Mouse (Mus musculus): ENCODE results near the gene Prickle3. TPM values are rescaled to one million over a fixed set of nuclear protein-coding genes. Genes with fewer than 3 reads are reported as not detected.
"Not testable (repeated sequence)": the region's sequence is repeated elsewhere in the genome, so short reads cannot be mapped to it uniquely, and the experiment has no call there.

Prickle3 gene
- total RNA-seq, 2 experiments from 2014 or later = 1.3 to 1.8 TPM

GRCm38 (mm10) chrX:7665739-7666502, 8.9 kb downstream of the Prickle3 start:
- intact Hi-C loops (cut with DNase I) = no loop called here
- DNase-seq (ENCODE audit: low spot score in 2 of 2) = no peak

- peak; percentile 11 to 23 for DNase-seq (ENCODE audit: low spot score in 2 of 2)
- intact Hi-C loops (cut with DNase I) = no loop called here
Observed at GRCm38 (mm10) chrX:7670390-7670881, 13.4 kb downstream of the Prickle3 start.

GRCm38 (mm10) chrX:7670921-7671623, 14.0 kb downstream of the Prickle3 start, which contains the start of gene Plp2:
Gene Plp2 (minus strand): TSS chrX:7671390.
- peak in 1 of 2 experiments; percentile 17 for DNase-seq (ENCODE audit: low spot score in 2 of 2)
- intact Hi-C loops (cut with DNase I) = no loop called here

- DNase-seq (ENCODE audit: low spot score in 2 of 2) = no peak
- intact Hi-C loops (cut with DNase I) = no loop called here
Observed at GRCm38 (mm10) chrX:7672739-7673138, 15.7 kb downstream of the Prickle3 start.

- intact Hi-C loops (cut with DNase I) = no loop called here
Observed at GRCm38 (mm10) chrX:7673578-7674281, 16.7 kb downstream of the Prickle3 start.

GRCm38 (mm10) chrX:7674284-7675000, 17.4 kb downstream of the Prickle3 start:
- peak; percentile 21 to 44 for DNase-seq (ENCODE audit: low spot score in 2 of 2)
- intact Hi-C loops (cut with DNase I) = no loop called here

More at GRCm38 (mm10) chrX:7673578-7674281, 16.7 kb downstream of the Prickle3 start:
- no peak for DNase-seq (ENCODE audit: low spot score in 2 of 2)

- no peak for DNase-seq (ENCODE audit: low spot score in 2 of 2)
- intact Hi-C loops (cut with DNase I) = no loop called here
Observed at GRCm38 (mm10) chrX:7675001-7675380, 17.9 kb downstream of the Prickle3 start.

GRCm38 (mm10) chrX:7678986-7679385, 21.9 kb downstream of the Prickle3 start:
- DNase-seq (ENCODE audit: low spot score in 2 of 2) = no peak
- intact Hi-C loops (cut with DNase I) = no loop called here

GRCm38 (mm10) chrX:7679405-7680056, 22.5 kb downstream of the Prickle3 start:
- DNase-seq (ENCODE audit: low spot score in 2 of 2) = peak; percentile 75 to 86
- intact Hi-C loops (cut with DNase I) = no loop called here

- DNase-seq (ENCODE audit: low spot score in 2 of 2) = no peak
- intact Hi-C loops (cut with DNase I) = no loop called here
Observed at GRCm38 (mm10) chrX:7680057-7680412, 23.0 kb downstream of the Prickle3 start.

GRCm38 (mm10) chrX:7680864-7681263, 23.8 kb downstream of the Prickle3 start, which contains the start of gene Magix:
Gene Magix (minus strand): TSS chrX:7681251.
- intact Hi-C loops (cut with DNase I) = no loop called here
- no peak for DNase-seq (ENCODE audit: low spot score in 2 of 2)

- no peak for DNase-seq (ENCODE audit: low spot score in 2 of 2)
- intact Hi-C loops (cut with DNase I) = no loop called here
Observed at GRCm38 (mm10) chrX:7688321-7688720, 31.3 kb downstream of the Prickle3 start.

GRCm38 (mm10) chrX:7690486-7690885, 33.4 kb downstream of the Prickle3 start:
- intact Hi-C loops (cut with DNase I) = loop anchor here (10.0 kb wide), 1 partner anchor 266 kb away; no protein-coding TSS in a partner anchor
- DNase-seq (ENCODE audit: low spot score in 2 of 2) = no peak

- intact Hi-C loops (cut with DNase I) = loop anchor here (10.0 kb wide), 1 partner anchor 268 kb away; no protein-coding TSS in a partner anchor
- no peak for DNase-seq (ENCODE audit: low spot score in 2 of 2)
Observed at GRCm38 (mm10) chrX:7692862-7693261, 35.8 kb downstream of the Prickle3 start.

GRCm38 (mm10) chrX:7696520-7696919, 39.5 kb downstream of the Prickle3 start:
- intact Hi-C loops (cut with DNase I) = loop anchor here (10.0 kb wide), 1 partner anchor 272 kb away; no protein-coding TSS in a partner anchor
- DNase-seq (ENCODE audit: low spot score in 2 of 2) = no peak

GRCm38 (mm10) chrX:7696954-7697381, 39.9 kb downstream of the Prickle3 start, which contains the start of gene Gpkow:
Gene Gpkow (plus strand): TSS chrX:7697131.
- peak; percentile 85 to 91 for DNase-seq (ENCODE audit: low spot score in 2 of 2)
- intact Hi-C loops (cut with DNase I) = loop anchor here (10.0 kb wide), 1 partner anchor 272 kb away; no protein-coding TSS in a partner anchor

GRCm38 (mm10) chrX:7713764-7714134, 56.7 kb downstream of the Prickle3 start:
- DNase-seq (ENCODE audit: low spot score in 2 of 2); intact Hi-C loops (cut with DNase I): not testable (repeated sequence)

- intact Hi-C loops (cut with DNase I) = not testable (repeated sequence)
- peak; percentile 94 to 98 for DNase-seq (ENCODE audit: low spot score in 2 of 2)
Observed at GRCm38 (mm10) chrX:7714135-7714899, 57.3 kb downstream of the Prickle3 start, which contains the start of gene Wdr45. Gene Wdr45 (plus strand): TSS chrX:7714333.

All from left cerebral cortex, postnatal 14 days (tissue).